Mouse (Mus musculus): Measurements from ENCODE around the gene Ubr1.
"Not testable (repeated sequence)": the region's sequence is repeated elsewhere in the genome, so short reads cannot be mapped to it uniquely, and the experiment has no call there.

Ubr1 gene

GRCm38 (mm10) chr2:120970559-120971080, at the start of gene Ubr1:
TSS of gene Ubr1 (minus strand) at chr2:120970715.
- peak; percentile 83 for DNase-seq (ENCODE audit: low spot score)

GRCm38 (mm10) chr2:121017151-121017550, 46.6 kb upstream of the Ubr1 start:
- no peak for DNase-seq (ENCODE audit: low spot score)

- no peak for DNase-seq (ENCODE audit: low spot score)
Measured at GRCm38 (mm10) chr2:121016226-121016625, 45.7 kb upstream of the Ubr1 start.

GRCm38 (mm10) chr2:121015507-121015906, 45.0 kb upstream of the Ubr1 start:
- no peak for DNase-seq (ENCODE audit: low spot score)

- no peak for DNase-seq (ENCODE audit: low spot score)
Measured at GRCm38 (mm10) chr2:121012676-121013075, 42.2 kb upstream of the Ubr1 start.

GRCm38 (mm10) chr2:121009071-121009677, 38.7 kb upstream of the Ubr1 start:
- DNase-seq (ENCODE audit: low spot score) = no peak

- no peak for DNase-seq (ENCODE audit: low spot score)
Measured at GRCm38 (mm10) chr2:121008664-121009007, 38.1 kb upstream of the Ubr1 start.

GRCm38 (mm10) chr2:121007925-121008663, 37.6 kb upstream of the Ubr1 start, which contains the start of gene Ccndbp1:
TSS of gene Ccndbp1 (plus strand) at chr2:121008403.
- DNase-seq (ENCODE audit: low spot score) = peak; percentile 94

- DNase-seq (ENCODE audit: low spot score) = no peak
Measured at GRCm38 (mm10) chr2:121006986-121007385, 36.5 kb upstream of the Ubr1 start.

GRCm38 (mm10) chr2:121004018-121004811, 33.7 kb upstream of the Ubr1 start:
- no peak for DNase-seq (ENCODE audit: low spot score)

- no peak for DNase-seq (ENCODE audit: low spot score)
Measured at GRCm38 (mm10) chr2:121003586-121003985, 33.1 kb upstream of the Ubr1 start.

GRCm38 (mm10) chr2:120998863-120999262, 28.3 kb upstream of the Ubr1 start:
- no peak for DNase-seq (ENCODE audit: low spot score)

- DNase-seq (ENCODE audit: low spot score) = not testable (repeated sequence)
Measured at GRCm38 (mm10) chr2:120996607-120997006, 26.1 kb upstream of the Ubr1 start.

GRCm38 (mm10) chr2:120991196-120991595, 20.7 kb upstream of the Ubr1 start:
- no peak for DNase-seq (ENCODE audit: low spot score)

- DNase-seq (ENCODE audit: low spot score) = no peak
Measured at GRCm38 (mm10) chr2:120985241-120985640, 14.7 kb upstream of the Ubr1 start.

- no peak for DNase-seq (ENCODE audit: low spot score)
Measured at GRCm38 (mm10) chr2:120983611-120984010, 13.1 kb upstream of the Ubr1 start.

GRCm38 (mm10) chr2:120980861-120981260, 10.3 kb upstream of the Ubr1 start:
- no peak for DNase-seq (ENCODE audit: low spot score)

GRCm38 (mm10) chr2:120979819-120980218, 9.3 kb upstream of the Ubr1 start:
- DNase-seq (ENCODE audit: low spot score) = no peak

- no peak for DNase-seq (ENCODE audit: low spot score)
Measured at GRCm38 (mm10) chr2:120978693-120979037, 8.2 kb upstream of the Ubr1 start.

GRCm38 (mm10) chr2:120977926-120978692, 7.6 kb upstream of the Ubr1 start:
- DNase-seq (ENCODE audit: low spot score) = no peak

GRCm38 (mm10) chr2:120976990-120977925, 6.7 kb upstream of the Ubr1 start, which contains the start of gene Tmem62:
TSS of gene Tmem62 (plus strand) at chr2:120977017.
- DNase-seq (ENCODE audit: low spot score) = peak; percentile 67

Measured in urinary bladder, postnatal 14 days (tissue).